Mouse (Mus musculus): ENCODE measurements at regions not wholly inside any gene's neighbourhood (a gene's known extent, or its start where the extent isn't known, plus 50 kb on each side); places are given as distances from the start of the nearest gene placed in this dataset.

- no peaks in the 10 kb centered on the region for H3K27me3 ChIP-seq (ENCODE audit: control insufficient read depth in 1 of 2, insufficient read depth in 2 of 2, low read length in 2 of 2)
- DNase-seq (ENCODE audit: low read depth, low spot score): no peak
Measured at GRCm38 (mm10) chr3:81771812-81772211, 160.6 kb upstream of the Ctso start.

DNA sequence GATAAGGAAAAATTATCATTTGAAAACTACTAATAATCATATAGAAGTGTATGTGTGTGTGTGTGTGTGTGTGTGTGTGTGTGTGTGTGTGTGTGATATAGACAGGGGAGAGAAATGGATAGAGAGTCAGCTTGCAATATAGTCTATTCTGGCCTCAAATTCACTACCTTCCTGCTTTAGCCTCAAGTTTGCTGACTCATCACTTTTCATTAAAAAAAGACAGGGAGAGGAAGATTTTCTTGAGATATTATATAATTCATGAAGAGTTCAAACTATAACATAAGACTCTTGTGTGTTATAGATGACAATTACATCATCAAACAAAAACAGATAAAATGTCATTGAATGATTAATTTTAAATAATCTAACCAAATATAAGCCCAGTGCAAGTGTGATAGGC is 159.4 kb upstream of the Ctso start:
- H3K9ac ChIP-seq (ENCODE audit: control insufficient read depth, low read depth, low read length, poor library complexity, severe bottlenecking): no peak overlapping the region

More at GRCm38 (mm10) chr3:81771812-81772211, 160.6 kb upstream of the Ctso start:
- H3K9ac ChIP-seq (ENCODE audit: control insufficient read depth, low read depth, low read length, poor library complexity, severe bottlenecking): no peak overlapping the region
- H3K4me3 ChIP-seq (ENCODE audit: control insufficient read depth in 1 of 2, insufficient read depth in 1 of 2, low read depth in 2 of 2, low read length in 2 of 2): no peak overlapping the region
- no peak for TF ChIP-seq POLR2A (IDR thresholded peaks at IDR 0.05; ENCODE audit: control insufficient read depth in 1 of 2, insufficient read depth in 1 of 2, low read depth in 1 of 2, low read length in 2 of 2, poor library complexity in 1 of 2)
- H3K27ac ChIP-seq (ENCODE audit: control insufficient read depth, low read depth, low read length): no peak overlapping the region
- H3K79me2 ChIP-seq (ENCODE audit: control insufficient read depth, insufficient read depth, low read length, poor library complexity): no peaks in the 10 kb centered on the region
- H3K4me1 ChIP-seq (ENCODE audit: control insufficient read depth in 1 of 2, insufficient read depth in 2 of 2, low read length in 2 of 2): no peaks in the 10 kb centered on the region
- no peaks in the 10 kb centered on the region for H3K36me3 ChIP-seq (ENCODE audit: control insufficient read depth in 1 of 2, insufficient read depth in 2 of 2, low read length in 2 of 2)
- H3K9me3 ChIP-seq (replicated peaks; ENCODE audit: insufficient read depth, low read length): no peaks in the 10 kb centered on the region

DNA sequence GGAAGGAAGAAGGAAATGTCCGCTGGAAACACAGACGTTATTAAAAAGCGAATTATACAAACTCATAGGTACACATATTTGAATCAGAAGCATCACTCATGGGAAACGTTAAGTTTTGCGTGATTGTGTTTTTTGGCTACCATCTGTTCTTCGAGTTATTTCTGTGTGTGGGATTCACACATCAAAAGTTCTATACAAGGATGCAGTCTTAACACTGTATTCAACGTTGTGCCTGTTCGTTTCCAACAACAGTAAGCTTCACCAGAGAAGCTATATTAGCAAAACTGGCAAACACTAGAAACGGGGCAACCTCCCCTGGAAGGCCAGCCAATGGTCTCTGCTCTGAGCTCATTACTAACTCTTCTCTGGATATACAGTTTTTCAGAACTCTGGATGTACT is 150.3 kb upstream of the Ctso start:
- TF ChIP-seq POLR2AphosphoS2 (IDR thresholded peaks at IDR 0.05; ENCODE audit: low read length): no peak
- TF ChIP-seq ZNF384 (IDR thresholded peaks at IDR 0.05; ENCODE audit: low read depth, low read length): no peak
- no peak for TF ChIP-seq BHLHE40 (IDR thresholded peaks at IDR 0.05; ENCODE audit: borderline replicate concordance, low read depth, low read length)
- no peak for TF ChIP-seq RAD21 (IDR thresholded peaks at IDR 0.05; ENCODE audit: low read depth, low read length)
- TF ChIP-seq ZMIZ1 (IDR thresholded peaks at IDR 0.05; ENCODE audit: low read depth, low read length): no peak
- Histone ChIP-seq H3K4me1 (ENCODE audit: control insufficient read depth in 1 of 2, insufficient read depth in 2 of 2, low read length in 2 of 2) (no peaks in the 10 kb centered on the region), H3K4me3 (ENCODE audit: control insufficient read depth in 1 of 2, insufficient read depth in 1 of 2, low read depth in 2 of 2, low read length in 2 of 2) (no peak overlapping the region)

More for the DNA sequence above, 159.4 kb upstream of the Ctso start:
- DNase-seq (ENCODE audit: low read depth, low spot score): no peak
- H3K27ac ChIP-seq (ENCODE audit: control insufficient read depth, low read depth, low read length): no peak overlapping the region
- TF ChIP-seq MAFK (IDR thresholded peaks at IDR 0.05; ENCODE audit: borderline replicate concordance, low read depth, low read length) (peak; percentile 76), KAT2A (conservative IDR thresholded peaks at IDR 0.05; ENCODE audit: low read depth, low read length) (no peak)
- no peaks in the 10 kb centered on the region for H3K79me2 ChIP-seq (ENCODE audit: control insufficient read depth, insufficient read depth, low read length, poor library complexity)
- H3K4me3 ChIP-seq (ENCODE audit: control insufficient read depth in 1 of 2, insufficient read depth in 1 of 2, low read depth in 2 of 2, low read length in 2 of 2): no peak overlapping the region
- H3K36me3 ChIP-seq (ENCODE audit: control insufficient read depth in 1 of 2, insufficient read depth in 2 of 2, low read length in 2 of 2): no peaks in the 10 kb centered on the region
- H3K27me3 ChIP-seq (ENCODE audit: control insufficient read depth in 1 of 2, insufficient read depth in 2 of 2, low read length in 2 of 2): no peaks in the 10 kb centered on the region
- H3K4me1 ChIP-seq (ENCODE audit: control insufficient read depth in 1 of 2, insufficient read depth in 2 of 2, low read length in 2 of 2): no peaks in the 10 kb centered on the region
- no peaks in the 10 kb centered on the region for H3K9me3 ChIP-seq (replicated peaks; ENCODE audit: insufficient read depth, low read length)

GRCm38 (mm10) chr3:81782921-81783541 is 149.4 kb upstream of the Ctso start:
- H3K36me3 ChIP-seq (ENCODE audit: control insufficient read depth in 1 of 2, insufficient read depth in 2 of 2, low read length in 2 of 2): no peaks in the 10 kb centered on the region
- no peaks in the 10 kb centered on the region for H3K9me3 ChIP-seq (replicated peaks; ENCODE audit: insufficient read depth, low read length)
- no peaks in the 10 kb centered on the region for H3K79me2 ChIP-seq (ENCODE audit: control insufficient read depth, insufficient read depth, low read length, poor library complexity)
- no peak overlapping the region for H3K27ac ChIP-seq (ENCODE audit: control insufficient read depth, low read depth, low read length)
- no peak overlapping the region for H3K9ac ChIP-seq (ENCODE audit: control insufficient read depth, low read depth, low read length, poor library complexity, severe bottlenecking)
- DNase-seq (ENCODE audit: low read depth, low spot score): peak; percentile 7
- H3K4me1 ChIP-seq (ENCODE audit: control insufficient read depth in 1 of 2, insufficient read depth in 2 of 2, low read length in 2 of 2): no peaks in the 10 kb centered on the region
- H3K4me3 ChIP-seq (ENCODE audit: control insufficient read depth in 1 of 2, insufficient read depth in 1 of 2, low read depth in 2 of 2, low read length in 2 of 2): no peak overlapping the region
- no peaks in the 10 kb centered on the region for H3K27me3 ChIP-seq (ENCODE audit: control insufficient read depth in 1 of 2, insufficient read depth in 2 of 2, low read length in 2 of 2)
- TF ChIP-seq UBTF (IDR thresholded peaks at IDR 0.05; ENCODE audit: borderline replicate concordance, insufficient read depth, low read depth, low read length) (no peak), MYB (IDR thresholded peaks at IDR 0.05; ENCODE audit: low read depth, low read length) (no peak), TBP (IDR thresholded peaks at IDR 0.05; ENCODE audit: low read depth, low read length) (no peak), CTCF (IDR thresholded peaks at IDR 0.05 in 2 of 3, conservative IDR thresholded peaks at IDR 0.05 in 1 of 3; ENCODE audit: control insufficient read depth in 1 of 3, insufficient read depth in 1 of 3, low read depth in 2 of 3, low read length in 3 of 3, poor library complexity in 1 of 3, severe bottlenecking in 1 of 3) (peak; percentile 44 to 69 (median 52); a peak in 5 of 6 replicates), HCFC1 (IDR thresholded peaks at IDR 0.05; ENCODE audit: low read depth, low read length) (no peak), GATA1 (IDR thresholded peaks at IDR 0.05; ENCODE audit: low read depth, low read length) (no peak), ZKSCAN1 (IDR thresholded peaks at IDR 0.05; ENCODE audit: low read depth, low read length) (no peak), JUND (IDR thresholded peaks at IDR 0.05; ENCODE audit: low read depth, low read length) (no peak), RAD21 (IDR thresholded peaks at IDR 0.05; ENCODE audit: low read depth, low read length) (peak; percentile 53), ELF1 (IDR thresholded peaks at IDR 0.05; ENCODE audit: low read depth, low read length) (no peak), ZNF384 (IDR thresholded peaks at IDR 0.05; ENCODE audit: low read depth, low read length) (peak; percentile 86), ZC3H11A (IDR thresholded peaks at IDR 0.05; ENCODE audit: low read depth, low read length) (no peak), MAX (IDR thresholded peaks at IDR 0.05; ENCODE audit: low read length) (no peak), ZMIZ1 (IDR thresholded peaks at IDR 0.05; ENCODE audit: low read depth, low read length) (no peak), NRF1 (IDR thresholded peaks at IDR 0.05; ENCODE audit: insufficient read depth, low read depth, low read length, poor library complexity, severe bottlenecking) (no peak)

More for the DNA sequence above, 150.3 kb upstream of the Ctso start:
- Histone ChIP-seq H3K9ac (ENCODE audit: control insufficient read depth, low read depth, low read length, poor library complexity, severe bottlenecking) (no peak overlapping the region), H3K79me2 (ENCODE audit: control insufficient read depth, insufficient read depth, low read length, poor library complexity) (no peaks in the 10 kb centered on the region), H3K36me3 (ENCODE audit: control insufficient read depth in 1 of 2, insufficient read depth in 2 of 2, low read length in 2 of 2) (no peaks in the 10 kb centered on the region), H3K9me3 (replicated peaks; ENCODE audit: insufficient read depth, low read length) (no peaks in the 10 kb centered on the region), H3K27me3 (ENCODE audit: control insufficient read depth in 1 of 2, insufficient read depth in 2 of 2, low read length in 2 of 2) (no peaks in the 10 kb centered on the region), H3K27ac (ENCODE audit: control insufficient read depth, low read depth, low read length) (no peak overlapping the region)
- no peak for DNase-seq (ENCODE audit: low read depth, low spot score)
